Mouse (Mus musculus): ENCODE measurements around the gene Vwa3b. TPM values are rescaled to one million over a fixed set of nuclear protein-coding genes. Genes with fewer than 3 reads are reported as not detected.

The Vwa3b gene
- 10.8 and 12.6 TPM in 2 replicates for polyA plus RNA-seq (2011; ENCODE audit: insufficient read depth, insufficient read length, low read depth, missing spikeins)

GRCm38 (mm10) chr1:37025962-37026686 is at the start of gene Vwa3b:
Gene Vwa3b (plus strand): TSS chr1:37026596.
- Histone ChIP-seq H3K9ac (ENCODE audit: low read depth, poor library complexity, severe bottlenecking) (no peak within 1 kb of the TSS), H3K27ac (ENCODE audit: insufficient read depth, low read length) (no peak within 1 kb of the TSS), H3K4me1 (ENCODE audit: control insufficient read depth, insufficient read depth, low read length) (no peaks in the 10 kb centered on the region), H3K27me3 (ENCODE audit: control insufficient read depth, insufficient read depth, low read length, poor library complexity, severe bottlenecking) (no peaks in the 10 kb centered on the region), H3K4me3 (ENCODE audit: low read depth, low read length) (no peak within 1 kb of the TSS), H3K36me3 (ENCODE audit: control insufficient read depth, insufficient read depth, low read length, poor library complexity, severe bottlenecking) (no peaks in the 10 kb centered on the region), H3K9me3 (replicated peaks; ENCODE audit: control insufficient read depth, insufficient read depth, low read length, poor library complexity, severe bottlenecking) (no peaks in the 10 kb centered on the region)
- TF ChIP-seq EP300 (IDR thresholded peaks at IDR 0.05; ENCODE audit: insufficient read depth, low read depth, low read length) (no peak), POLR2A (IDR thresholded peaks at IDR 0.05; ENCODE audit: insufficient read depth, low read length) (no peak), CTCF (IDR thresholded peaks at IDR 0.05; ENCODE audit: low read depth, low read length) (no peak)

DNA sequence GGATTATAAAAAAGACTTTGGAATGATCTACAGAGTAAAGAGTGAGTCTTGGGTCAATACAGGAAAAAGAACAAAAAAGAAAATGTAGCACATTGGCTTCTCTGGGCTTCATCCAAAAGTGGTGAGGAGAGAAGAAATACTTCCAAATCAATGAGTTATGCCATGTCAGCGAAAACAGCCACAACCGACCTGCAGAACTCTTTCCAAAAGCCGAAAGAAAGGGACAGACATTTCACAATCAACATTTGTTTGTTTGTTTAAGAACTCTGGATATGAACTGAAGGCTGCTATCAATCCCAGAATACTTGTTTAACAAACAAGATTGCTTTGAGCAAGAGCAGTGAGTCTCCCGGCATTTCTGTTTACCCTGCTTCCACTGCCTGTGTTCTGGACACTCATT is 49.6 kb upstream of the Vwa3b start:
- Histone ChIP-seq H3K9me3 (replicated peaks; ENCODE audit: control insufficient read depth, insufficient read depth, low read length, poor library complexity, severe bottlenecking) (no peaks in the 10 kb centered on the region), H3K36me3 (ENCODE audit: control insufficient read depth, insufficient read depth, low read length, poor library complexity, severe bottlenecking) (no peaks in the 10 kb centered on the region), H3K4me1 (ENCODE audit: control insufficient read depth, insufficient read depth, low read length) (no peaks in the 10 kb centered on the region), H3K9ac (ENCODE audit: low read depth, poor library complexity, severe bottlenecking) (no peak overlapping the region), H3K27me3 (ENCODE audit: control insufficient read depth, insufficient read depth, low read length, poor library complexity, severe bottlenecking) (no peaks in the 10 kb centered on the region), H3K27ac (ENCODE audit: insufficient read depth, low read length) (no peak overlapping the region), H3K4me3 (ENCODE audit: low read depth, low read length) (no peak overlapping the region)
- TF ChIP-seq CTCF (IDR thresholded peaks at IDR 0.05; ENCODE audit: low read depth, low read length) (no peak), EP300 (IDR thresholded peaks at IDR 0.05; ENCODE audit: insufficient read depth, low read depth, low read length) (no peak), POLR2A (IDR thresholded peaks at IDR 0.05; ENCODE audit: insufficient read depth, low read length) (no peak)

GRCm38 (mm10) chr1:36982191-36982961 is 44.0 kb upstream of the Vwa3b start:
- H3K27me3 ChIP-seq (ENCODE audit: control insufficient read depth, insufficient read depth, low read length, poor library complexity, severe bottlenecking), result no peaks in the 10 kb centered on the region
- H3K4me1 ChIP-seq (ENCODE audit: control insufficient read depth, insufficient read depth, low read length), result peaks cover 9% of the 10 kb centered on the region
- no peaks in the 10 kb centered on the region for H3K9me3 ChIP-seq (replicated peaks; ENCODE audit: control insufficient read depth, insufficient read depth, low read length, poor library complexity, severe bottlenecking)
- no peaks in the 10 kb centered on the region for H3K36me3 ChIP-seq (ENCODE audit: control insufficient read depth, insufficient read depth, low read length, poor library complexity, severe bottlenecking)
- no peak overlapping the region for H3K4me3 ChIP-seq (ENCODE audit: low read depth, low read length)
- TF ChIP-seq EP300 (IDR thresholded peaks at IDR 0.05; ENCODE audit: insufficient read depth, low read depth, low read length) (peak; percentile 91), CTCF (IDR thresholded peaks at IDR 0.05; ENCODE audit: low read depth, low read length) (no peak), POLR2A (IDR thresholded peaks at IDR 0.05; ENCODE audit: insufficient read depth, low read length) (peak; percentile 11)
- H3K27ac ChIP-seq (ENCODE audit: insufficient read depth, low read length), result peak overlapping the region; percentile 99
- peak overlapping the region; percentile 64 for H3K9ac ChIP-seq (ENCODE audit: low read depth, poor library complexity, severe bottlenecking)

- TF ChIP-seq EP300 (IDR thresholded peaks at IDR 0.05; ENCODE audit: insufficient read depth, low read depth, low read length) (peak; percentile 99), CTCF (IDR thresholded peaks at IDR 0.05; ENCODE audit: low read depth, low read length) (no peak)
- Histone ChIP-seq H3K27me3 (ENCODE audit: control insufficient read depth, insufficient read depth, low read length, poor library complexity, severe bottlenecking) (no peaks in the 10 kb centered on the region), H3K9me3 (replicated peaks; ENCODE audit: control insufficient read depth, insufficient read depth, low read length, poor library complexity, severe bottlenecking) (no peaks in the 10 kb centered on the region), H3K4me1 (ENCODE audit: control insufficient read depth, insufficient read depth, low read length) (peaks cover 16% of the 10 kb centered on the region), H3K36me3 (ENCODE audit: control insufficient read depth, insufficient read depth, low read length, poor library complexity, severe bottlenecking) (no peaks in the 10 kb centered on the region), H3K9ac (ENCODE audit: low read depth, poor library complexity, severe bottlenecking) (peak overlapping the region; percentile 64), H3K27ac (ENCODE audit: insufficient read depth, low read length) (peak overlapping the region; percentile 99), H3K4me3 (ENCODE audit: low read depth, low read length) (no peak overlapping the region)
Observed at GRCm38 (mm10) chr1:36983754-36984153, 42.6 kb upstream of the Vwa3b start.

DNA sequence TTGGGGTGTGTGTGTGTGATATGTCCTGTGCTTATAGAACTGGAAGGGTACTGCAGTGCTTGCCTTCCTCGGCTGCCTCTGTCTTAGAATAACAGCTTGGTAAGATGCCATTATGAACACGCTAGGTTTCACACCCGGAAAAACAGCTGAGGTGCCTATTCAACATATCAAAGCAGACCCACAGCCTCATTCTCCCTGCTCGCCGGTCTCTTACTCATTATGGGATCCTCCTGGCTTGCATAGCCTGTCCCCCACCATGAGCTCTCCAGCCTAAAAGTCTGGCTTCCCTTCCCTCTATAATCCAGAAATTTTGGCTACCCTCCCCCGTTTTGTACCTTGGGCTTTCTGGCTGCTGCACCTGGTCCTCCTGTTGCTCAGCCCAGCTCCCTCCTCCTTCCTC is 42.0 kb upstream of the Vwa3b start:
- TF ChIP-seq POLR2A (IDR thresholded peaks at IDR 0.05; ENCODE audit: insufficient read depth, low read length), result no peak
- peak; percentile 81 for TF ChIP-seq EP300 (IDR thresholded peaks at IDR 0.05; ENCODE audit: insufficient read depth, low read depth, low read length)
- TF ChIP-seq CTCF (IDR thresholded peaks at IDR 0.05; ENCODE audit: low read depth, low read length), result no peak

DNA sequence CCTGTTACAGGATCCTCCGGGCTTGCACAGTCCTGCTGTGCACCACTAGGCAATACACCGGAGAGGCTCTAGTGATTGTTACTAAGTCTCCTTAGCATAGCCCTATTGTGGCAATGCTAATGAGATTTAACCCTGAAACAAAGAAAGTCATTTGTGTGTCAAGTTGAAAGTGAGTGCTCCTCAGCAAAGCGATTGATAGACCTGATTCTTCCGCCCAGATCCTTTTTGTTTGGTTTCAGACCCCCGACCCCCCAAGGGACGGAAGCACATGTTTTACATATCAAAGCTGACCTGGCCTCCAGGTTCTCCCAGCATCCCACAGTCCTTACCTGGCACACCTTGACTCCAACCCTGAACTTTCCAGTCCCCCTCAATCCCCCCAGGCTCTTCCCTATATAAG is 40.5 kb upstream of the Vwa3b start:
- H3K36me3 ChIP-seq (ENCODE audit: control insufficient read depth, insufficient read depth, low read length, poor library complexity, severe bottlenecking), result no peaks in the 10 kb centered on the region
- no peak overlapping the region for H3K9ac ChIP-seq (ENCODE audit: low read depth, poor library complexity, severe bottlenecking)
- peak; percentile 100 for TF ChIP-seq EP300 (IDR thresholded peaks at IDR 0.05; ENCODE audit: insufficient read depth, low read depth, low read length)
- TF ChIP-seq POLR2A (IDR thresholded peaks at IDR 0.05; ENCODE audit: insufficient read depth, low read length), result no peak
- TF ChIP-seq CTCF (IDR thresholded peaks at IDR 0.05; ENCODE audit: low read depth, low read length), result no peak
- no peak overlapping the region; the same call in 1 of the 2 replicates for H3K27ac ChIP-seq (ENCODE audit: insufficient read depth, low read length)
- no peak overlapping the region for H3K4me3 ChIP-seq (ENCODE audit: low read depth, low read length)
- H3K4me1 ChIP-seq (ENCODE audit: control insufficient read depth, insufficient read depth, low read length), result peaks cover 19% of the 10 kb centered on the region
- H3K27me3 ChIP-seq (ENCODE audit: control insufficient read depth, insufficient read depth, low read length, poor library complexity, severe bottlenecking), result no peaks in the 10 kb centered on the region
- H3K9me3 ChIP-seq (replicated peaks; ENCODE audit: control insufficient read depth, insufficient read depth, low read length, poor library complexity, severe bottlenecking), result no peaks in the 10 kb centered on the region

More for the DNA sequence above, 42.0 kb upstream of the Vwa3b start:
- peak overlapping the region; percentile 15; the same call in 1 of the 2 replicates for H3K4me3 ChIP-seq (ENCODE audit: low read depth, low read length)
- H3K9me3 ChIP-seq (replicated peaks; ENCODE audit: control insufficient read depth, insufficient read depth, low read length, poor library complexity, severe bottlenecking), result no peaks in the 10 kb centered on the region
- no peaks in the 10 kb centered on the region for H3K36me3 ChIP-seq (ENCODE audit: control insufficient read depth, insufficient read depth, low read length, poor library complexity, severe bottlenecking)
- peaks cover 18% of the 10 kb centered on the region for H3K4me1 ChIP-seq (ENCODE audit: control insufficient read depth, insufficient read depth, low read length)
- H3K9ac ChIP-seq (ENCODE audit: low read depth, poor library complexity, severe bottlenecking), result peak overlapping the region; percentile 64
- H3K27me3 ChIP-seq (ENCODE audit: control insufficient read depth, insufficient read depth, low read length, poor library complexity, severe bottlenecking), result no peaks in the 10 kb centered on the region
- peak overlapping the region; percentile 99 for H3K27ac ChIP-seq (ENCODE audit: insufficient read depth, low read length)
